Mouse (Mus musculus) bone marrow, adult 2 months (tissue): ENCODE results near the gene Megf6. TPM values are rescaled to one million over a fixed set of nuclear protein-coding genes. Genes with fewer than 3 reads are reported as not detected.

ENCODE experiments used
- H3K27ac ChIP-seq: fragments of 200-500 bp; 2 replicates; pipeline ENCODE4 v1.5.1; 2012; ENCODE audit warnings: low read depth, mild to moderate bottlenecking, control low read depth, inconsistent platforms, low read length; ENCODE audit not compliant: control insufficient read depth, poor library complexity, insufficient read depth
- H3K4me1 ChIP-seq: fragments of 200-500 bp; 2 replicates; pipeline ENCODE4 v1.6.1; 2011; ENCODE audit warnings: low read length; ENCODE audit not compliant: control insufficient read depth, insufficient read depth
- H3K4me3 ChIP-seq: fragments of 200-500 bp; replicated peaks from 2 replicates; pipeline ENCODE3; 2011; ENCODE audit warnings: mild to moderate bottlenecking, low read depth, low read length, control low read depth; ENCODE audit not compliant: control insufficient read depth
- CTCF ChIP-seq: fragments of 200-500 bp; IDR thresholded peaks from 2 replicates; pipeline ENCODE4 v1.5.1; 2011; ENCODE audit warnings: low read length, control low read depth; ENCODE audit not compliant: control insufficient read depth, insufficient read depth
- POLR2A ChIP-seq: fragments of 200-500 bp; IDR thresholded peaks from 2 replicates; pipeline ENCODE4 v1.6.1; 2011; ENCODE audit warnings: low read depth, mild to moderate bottlenecking, control low read depth, low read length, borderline replicate concordance; ENCODE audit not compliant: control insufficient read depth
- WGBS: fragments of 180-500 bp; shearing (Covaris S2); methylation state at CpG from one replicate; pipeline ENCODE4 v1.1.7; 2018; 5-methylcytosine and 5-hydroxymethylcytosine counted together
- polyA plus RNA-seq: library from polyadenylated mRNA; stranded (reverse); fragments of >200 nt; gene quantifications from 2 replicates; pipeline ENCODE4 v1.2.4, GENCODE M21; 2011; ENCODE audit warnings: low replicate concordance; ENCODE audit not compliant: missing spikeins, insufficient read depth, insufficient read length

Gene Megf6
- polyA plus RNA-seq, 1 experiment = 0.22 TPM

- 82% methylated on average over 3 of the region's 3 CpGs for WGBS
- TF ChIP-seq POLR2A (no peak), CTCF (no peak)
These were observed 25.8 kb upstream of the Megf6 start for GRCm38 (mm10) chr4:154144712-154145111.

GRCm38 (mm10) chr4:154146342-154146741 lies 24.2 kb upstream of the Megf6 start:
- Histone ChIP-seq H3K4me1 (no peaks in the 10 kb centered on the region; the same call in 1 of the 2 replicates), H3K4me3 (no peak overlapping the region), H3K27ac (no peak overlapping the region)
- TF ChIP-seq POLR2A (no peak), CTCF (no peak)
- 76% methylated on average over 10 of the region's 10 CpGs for WGBS

More at GRCm38 (mm10) chr4:154144712-154145111, 25.8 kb upstream of the Megf6 start:
- Histone ChIP-seq H3K4me1 (no peaks in the 10 kb centered on the region; the same call in 1 of the 2 replicates), H3K4me3 (no peak overlapping the region), H3K27ac (no peak overlapping the region)

GRCm38 (mm10) chr4:154154104-154154503 lies 16.4 kb upstream of the Megf6 start:
- WGBS = 90% methylated on average over 11 of the region's 11 CpGs

GRCm38 (mm10) chr4:154156050-154156449 lies 14.5 kb upstream of the Megf6 start:
- H3K4me3 ChIP-seq = no peak overlapping the region
- 55% methylated on average over 7 of the region's 7 CpGs for WGBS
- no peak overlapping the region for H3K27ac ChIP-seq

More at GRCm38 (mm10) chr4:154154104-154154503, 16.4 kb upstream of the Megf6 start:
- Histone ChIP-seq H3K4me3 (no peak overlapping the region), H3K4me1 (no peaks in the 10 kb centered on the region), H3K27ac (no peak overlapping the region)
- TF ChIP-seq CTCF = no peak
- no peak for TF ChIP-seq POLR2A

GRCm38 (mm10) chr4:154157970-154158662 lies 12.4 kb upstream of the Megf6 start:
- 93% methylated on average over 14 of the region's 14 CpGs for WGBS
- Histone ChIP-seq H3K4me1 (no peaks in the 10 kb centered on the region; the same call in 1 of the 2 replicates), H3K4me3 (no peak overlapping the region), H3K27ac (no peak overlapping the region)
- TF ChIP-seq CTCF (no peak), POLR2A (no peak)

More at GRCm38 (mm10) chr4:154156050-154156449, 14.5 kb upstream of the Megf6 start:
- H3K4me1 ChIP-seq = no peaks in the 10 kb centered on the region
- no peak for TF ChIP-seq CTCF
- no peak for TF ChIP-seq POLR2A

- TF ChIP-seq POLR2A (no peak), CTCF (peak; percentile 98)
- no peaks in the 10 kb centered on the region; the same call in 1 of the 2 replicates for H3K4me1 ChIP-seq
- H3K27ac ChIP-seq = peak overlapping the region; percentile 28; the same call in 1 of the 2 replicates
- peak overlapping the region; percentile 32 for H3K4me3 ChIP-seq
- WGBS = 12% methylated on average over 6 of the region's 6 CpGs
These were observed 11.5 kb upstream of the Megf6 start for GRCm38 (mm10) chr4:154159002-154159401.

- H3K27ac ChIP-seq = peak overlapping the region; percentile 96
- peak overlapping the region; percentile 90 for H3K4me3 ChIP-seq
- no peaks in the 10 kb centered on the region; the same call in 1 of the 2 replicates for H3K4me1 ChIP-seq
- no peak for TF ChIP-seq POLR2A
- no peak for TF ChIP-seq CTCF
- under 1% methylated on average over 46 of the region's 47 CpGs for WGBS
These were observed 10.5 kb upstream of the Megf6 start for GRCm38 (mm10) chr4:154159961-154160537.
